Mouse (Mus musculus) adrenal gland, adult 2 months (tissue): ENCODE measurements around the gene Slc25a26. TPM values are rescaled to one million over a fixed set of nuclear protein-coding genes. Genes with fewer than 3 reads are reported as not detected.
A peak's percentile ranks its signal among the peaks of the same experiment; 100 is the strongest.

ENCODE experiments used
- DNase-seq: peaks from one replicate; pipeline ENCODE4 v3.0.0; 2021
- long read RNA-seq: library from polyadenylated mRNA; stranded (forward); transcript quantifications from one replicate; pipeline ENCODE4 v2.0.0, GENCODE M21; 2021
- polyA plus RNA-seq: library from polyadenylated mRNA; depleted of rRNA; stranded (reverse); fragments of >200 nt; gene quantifications from 2 replicates; pipeline ENCODE4 v1.2.3, GENCODE M21; 2012; rRNA removed
- total RNA-seq, 2 experiments: library from RNA; stranded (reverse); gene quantifications; 2 replicates each; pipeline ENCODE4 v1.2.3; 2021

Gene Slc25a26
- total RNA-seq (10 to 100 TPM in 1 of 2 experiments, 1 to 10 TPM in 1; 9.5 to 12.7 TPM), polyA plus RNA-seq (9.6 and 11.1 TPM in 2 replicates)
- long read RNA-seq, partial matches to known transcripts, result 0 of 8 reads
- long read RNA-seq, other reads (novel, unspliced or antisense), result 4 of 8 reads

DNA sequence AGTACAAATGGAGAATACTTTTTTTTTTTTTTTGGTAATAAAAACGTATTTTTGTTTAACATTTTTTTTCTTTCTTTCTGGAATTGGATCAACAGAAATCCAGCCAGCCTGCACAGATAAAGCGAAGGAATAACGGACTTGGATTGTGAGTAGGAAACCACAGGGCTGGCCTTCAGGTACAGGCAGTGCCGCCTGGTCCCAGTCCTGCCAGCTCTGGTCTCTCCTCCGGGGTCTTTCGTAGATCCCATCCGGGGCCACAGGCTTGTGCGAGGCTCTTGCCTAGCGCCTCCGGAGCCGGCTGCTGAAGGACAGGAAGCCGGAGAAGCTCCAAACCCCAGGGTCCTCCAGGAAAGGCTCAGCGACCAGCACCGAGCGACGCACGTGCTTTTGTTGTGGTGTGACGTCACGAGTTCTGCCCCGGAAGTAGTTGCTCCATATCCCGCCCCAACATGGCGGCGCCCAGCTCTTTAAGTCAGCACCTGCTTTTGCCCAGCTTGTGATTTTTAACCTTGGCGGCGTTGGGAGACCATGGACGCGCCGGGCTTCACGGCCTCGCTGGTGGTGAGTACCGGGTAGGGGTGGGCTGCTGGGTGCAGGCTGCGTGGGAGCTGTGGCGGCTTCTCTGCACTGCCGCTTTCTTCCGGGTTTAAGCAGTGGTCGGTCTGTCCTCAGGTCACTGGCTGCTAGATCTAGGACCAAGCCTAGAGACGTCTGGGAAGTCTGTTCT lies at the start of gene Slc25a26:
TSS of gene Slc25a26 (plus strand) at position 435 of the 727 bp plus-strand sequence.
- peak; percentile 91 for DNase-seq

- peak; percentile 16 for DNase-seq
These were observed 35.9 kb upstream of the Slc25a26 start for GRCm38 (mm10) chr6:94464037-94464891.

GRCm38 (mm10) chr6:94466508-94467205 lies 33.5 kb upstream of the Slc25a26 start:
- DNase-seq, result peak; percentile 40

GRCm38 (mm10) chr6:94492739-94493138 lies 7.4 kb upstream of the Slc25a26 start:
- no peak for DNase-seq

GRCm38 (mm10) chr6:94503963-94504362 lies 3.8 kb downstream of the Slc25a26 start:
- DNase-seq, result no peak

GRCm38 (mm10) chr6:94507921-94508320 lies 7.8 kb downstream of the Slc25a26 start:
- no peak for DNase-seq

DNA sequence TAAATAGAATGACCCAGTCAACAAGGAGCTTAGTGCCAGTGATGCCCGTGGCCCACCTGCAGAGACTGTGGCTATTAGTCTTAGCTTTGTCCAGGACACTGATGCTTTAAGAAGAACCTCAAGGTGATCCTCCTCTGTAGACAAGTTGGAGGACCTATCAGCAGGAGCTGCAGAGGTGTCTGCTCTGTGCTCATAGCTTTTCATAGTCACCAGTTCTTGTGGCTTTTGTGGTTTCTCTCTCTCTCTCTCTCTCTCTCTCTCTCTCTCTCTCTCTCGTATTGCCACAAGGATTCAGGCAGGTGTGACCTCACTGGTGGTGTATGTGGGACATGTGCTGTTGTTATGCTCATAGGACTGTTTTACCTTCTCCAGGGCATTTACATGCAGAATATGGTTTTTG lies 8.7 kb downstream of the Slc25a26 start:
- no peak for DNase-seq

- DNase-seq, result no peak
These were observed 9.1 kb downstream of the Slc25a26 start for GRCm38 (mm10) chr6:94509220-94509619.

DNA sequence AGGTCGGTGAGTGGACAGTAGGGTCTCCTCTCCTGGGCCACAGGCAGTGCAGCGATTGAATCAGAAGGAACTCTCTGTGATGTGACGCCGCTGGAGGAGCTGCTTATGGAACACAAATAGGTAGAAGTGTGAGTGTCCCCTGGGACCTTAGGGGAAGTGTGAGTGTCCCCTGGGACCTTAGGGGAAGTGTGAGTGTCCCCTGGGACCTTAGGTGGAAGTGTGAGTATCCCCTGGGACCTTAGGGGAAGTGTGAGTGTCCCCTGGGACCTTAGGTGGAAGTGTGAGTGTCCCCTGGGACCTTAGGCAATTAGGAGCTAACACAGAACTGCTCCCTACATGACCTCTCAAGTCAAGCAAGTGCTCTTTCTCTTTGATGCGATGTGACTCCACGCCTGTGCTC lies 18.0 kb downstream of the Slc25a26 start:
- no peak for DNase-seq

- no peak for DNase-seq
These were observed 24.2 kb downstream of the Slc25a26 start for GRCm38 (mm10) chr6:94524335-94524734.

DNA sequence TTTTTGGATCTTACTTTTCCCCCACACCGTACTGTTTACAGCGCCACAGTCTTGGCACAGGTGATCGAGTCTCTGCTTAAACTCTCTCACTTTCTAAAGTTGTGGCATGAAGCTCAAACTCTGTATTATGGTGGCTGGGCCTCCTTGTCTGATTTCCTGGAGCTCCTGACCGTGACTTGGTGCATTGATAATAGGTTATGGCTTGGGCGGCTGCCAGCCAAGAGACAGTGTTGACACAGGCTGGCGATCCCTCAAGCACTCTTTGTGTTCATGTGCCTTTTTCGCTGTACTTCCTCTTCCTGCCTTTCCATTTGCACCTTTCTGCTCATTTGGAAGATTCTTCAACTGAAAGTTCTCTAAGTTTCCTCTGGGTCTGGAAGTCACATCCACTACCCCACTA lies 30.6 kb downstream of the Slc25a26 start:
- DNase-seq, result no peak

- DNase-seq, result no peak
These were observed 32.0 kb downstream of the Slc25a26 start for GRCm38 (mm10) chr6:94532086-94532485.

DNA sequence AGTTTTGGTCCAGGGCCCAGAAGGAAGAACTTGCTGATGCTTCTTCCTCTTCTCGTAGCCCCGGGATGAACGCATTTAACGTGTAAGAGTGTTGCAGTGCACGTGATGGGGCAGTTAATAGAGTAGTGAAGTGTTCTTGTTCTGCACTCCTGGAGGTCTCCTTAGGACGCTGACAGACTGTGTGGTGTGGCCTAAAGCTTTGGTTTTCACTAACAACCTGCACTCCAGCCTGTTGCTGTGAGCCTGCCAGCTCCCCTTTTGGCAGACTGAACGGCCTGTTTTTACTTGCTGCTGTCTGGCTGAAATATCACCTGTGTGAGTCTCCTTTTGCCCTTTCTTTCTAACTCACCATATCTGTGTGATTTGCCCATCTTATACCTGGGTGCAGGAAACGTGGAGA lies 36.3 kb downstream of the Slc25a26 start:
- no peak for DNase-seq

- DNase-seq, result no peak
These were observed 37.5 kb downstream of the Slc25a26 start for GRCm38 (mm10) chr6:94537652-94538051.

GRCm38 (mm10) chr6:94540090-94540489 lies 40.0 kb downstream of the Slc25a26 start:
- no peak for DNase-seq

- DNase-seq, result no peak
These were observed 40.5 kb downstream of the Slc25a26 start for GRCm38 (mm10) chr6:94540615-94541014.

GRCm38 (mm10) chr6:94541133-94541532 lies 41.0 kb downstream of the Slc25a26 start:
- no peak for DNase-seq

GRCm38 (mm10) chr6:94541854-94542253 lies 41.7 kb downstream of the Slc25a26 start:
- peak; percentile 14 for DNase-seq

GRCm38 (mm10) chr6:94543902-94544840 lies 44.0 kb downstream of the Slc25a26 start:
- DNase-seq, result peak; percentile 33

- no peak for DNase-seq
These were observed 47.1 kb downstream of the Slc25a26 start for GRCm38 (mm10) chr6:94547239-94547638.

GRCm38 (mm10) chr6:94550298-94550697 lies 50.2 kb downstream of the Slc25a26 start:
- no peak for DNase-seq
